Mouse (Mus musculus) heart, embryonic 16.5 days (tissue): Measurements from ENCODE around the gene 2810408A11Rik. TPM values are rescaled to one million over a fixed set of nuclear protein-coding genes. Genes with fewer than 3 reads are reported as not detected.

Experiments
- ATAC-seq: fragments of 200-750 bp; cut with Nextera tagmentation; replicated peaks from 2 replicates; pipeline ENCODE4 v1.8.0; 2017; ENCODE audit warnings: moderate number of reproducible peaks; ENCODE audit not compliant: insufficient read depth, low FRiP score; ENCODE audit errors: extremely low read depth
- H3K27ac ChIP-seq: fragments of 300-500 bp; sonication (generic); 2 replicates; pipeline ENCODE4 v1.5.1; 2014; ENCODE audit warnings: mild to moderate bottlenecking, low read length, control low read depth, moderate library complexity
- H3K27me3 ChIP-seq: fragments of 300-500 bp; sonication (generic); 2 replicates; pipeline ENCODE4 v1.6.1; 2014; ENCODE audit warnings: low read length, mixed read lengths; ENCODE audit not compliant: control insufficient read depth, insufficient read depth
- H3K36me3 ChIP-seq: fragments of 300-500 bp; sonication (generic); 2 replicates; pipeline ENCODE4 v1.6.1; 2014; ENCODE audit not compliant: control insufficient read depth, insufficient read depth
- H3K4me1 ChIP-seq: fragments of 300-500 bp; sonication (generic); 2 replicates; pipeline ENCODE4 v1.6.1; 2014; ENCODE audit warnings: low read length, mixed read lengths; ENCODE audit not compliant: control insufficient read depth, insufficient read depth
- H3K4me2 ChIP-seq: fragments of 300-500 bp; sonication (generic); 2 replicates; pipeline ENCODE4 v1.6.1; 2014; ENCODE audit warnings: low read depth, mild to moderate bottlenecking, control low read depth, low read length
- H3K4me3 ChIP-seq: fragments of 300-500 bp; sonication (generic); 2 replicates; pipeline ENCODE4 v1.5.1; 2014; ENCODE audit warnings: mild to moderate bottlenecking, control low read depth, low read length
- H3K9ac ChIP-seq: fragments of 300-500 bp; sonication (generic); 2 replicates; pipeline ENCODE4 v1.6.1; 2014; ENCODE audit warnings: low read length, control low read depth
- H3K9me3 ChIP-seq: fragments of 300-500 bp; sonication (generic); replicated peaks from 2 replicates; pipeline ENCODE4 v1.6.1; 2016; ENCODE audit warnings: low read length; ENCODE audit not compliant: control insufficient read depth
- WGBS: fragments of 180-500 bp; shearing (Covaris S2); extraction: QIAGEN DNeasy Blood & Tissue Kit; methylation state at CpG from one replicate; pipeline ENCODE4 v1.1.7; 2014; 5-methylcytosine and 5-hydroxymethylcytosine counted together
- polyA plus RNA-seq: library from polyadenylated mRNA; unstranded; fragments of >200 nt; fragmentation: Nextera tagmentation; extraction: Ambion mirVana; gene quantifications from 2 replicates; pipeline ENCODE4 v1.2.1, GENCODE M21; 2015

2810408A11Rik gene
- polyA plus RNA-seq, 1 experiment from 2014 or later: 4.1 TPM

GRCm38 (mm10) chr11:69922012-69922756, 21.4 kb upstream of the 2810408A11Rik start:
- Histone ChIP-seq H3K4me1 (peaks cover 18% of the 10 kb centered on the region), H3K9ac (peak overlapping the region; percentile 86), H3K4me3 (peak overlapping the region; percentile 74), H3K27ac (peak overlapping the region; percentile 100), H3K27me3 (no peaks in the 10 kb centered on the region), H3K9me3 (no peaks in the 10 kb centered on the region), H3K36me3 (peaks cover 18% of the 10 kb centered on the region), H3K4me2 (peak overlapping the region; percentile 88)
- no peak for ATAC-seq
- WGBS: 4% methylated on average over 12 of the region's 12 CpGs

GRCm38 (mm10) chr11:69921114-69922011, 20.6 kb upstream of the 2810408A11Rik start, which contains the start of gene Eif5a:
Gene Eif5a (minus strand): TSS chr11:69921958.
- Histone ChIP-seq H3K9me3 (no peaks in the 10 kb centered on the region), H3K9ac (peak within 1 kb of the TSS; percentile 98), H3K4me3 (peak within 1 kb of the TSS; percentile 91), H3K36me3 (peaks cover 22% of the 10 kb centered on the region), H3K27ac (peak within 1 kb of the TSS; percentile 100), H3K27me3 (no peaks in the 10 kb centered on the region), H3K4me2 (peak within 1 kb of the TSS; percentile 98), H3K4me1 (peaks cover 18% of the 10 kb centered on the region)
- peak; percentile 96 for ATAC-seq
- under 1% methylated on average over 78 of the region's 78 CpGs for WGBS

GRCm38 (mm10) chr11:69920266-69921031, 19.7 kb upstream of the 2810408A11Rik start:
- under 1% methylated on average over 62 of the region's 65 CpGs for WGBS
- H3K4me3 ChIP-seq: peak overlapping the region; percentile 91
- 0 out of 2 replicates have a peak, but pooled peaks have one; percentile 7 for ATAC-seq
- H3K4me2 ChIP-seq: peak overlapping the region; percentile 98
- peak overlapping the region; percentile 97 for H3K27ac ChIP-seq
- no peaks in the 10 kb centered on the region for H3K27me3 ChIP-seq
- H3K9ac ChIP-seq: peak overlapping the region; percentile 98
- H3K9me3 ChIP-seq: no peaks in the 10 kb centered on the region
- H3K4me1 ChIP-seq: peaks cover 27% of the 10 kb centered on the region
- H3K36me3 ChIP-seq: peaks cover 31% of the 10 kb centered on the region

GRCm38 (mm10) chr11:69919661-69920265, 19.0 kb upstream of the 2810408A11Rik start:
- Histone ChIP-seq H3K36me3 (peaks cover 32% of the 10 kb centered on the region), H3K4me2 (peak overlapping the region; percentile 98), H3K4me3 (peak overlapping the region; percentile 91), H3K9me3 (no peaks in the 10 kb centered on the region), H3K9ac (peak overlapping the region; percentile 98), H3K27ac (peak overlapping the region; percentile 97), H3K27me3 (no peaks in the 10 kb centered on the region), H3K4me1 (peaks cover 34% of the 10 kb centered on the region)
- under 1% methylated on average over 17 of the region's 17 CpGs for WGBS
- ATAC-seq: peak; percentile 11; the same call in 1 of the 2 replicates

- Histone ChIP-seq H3K4me3 (peak overlapping the region; percentile 91), H3K4me2 (peak overlapping the region; percentile 98), H3K27ac (peak overlapping the region; percentile 97), H3K27me3 (no peaks in the 10 kb centered on the region), H3K9ac (peak overlapping the region; percentile 98), H3K9me3 (no peaks in the 10 kb centered on the region), H3K36me3 (peaks cover 32% of the 10 kb centered on the region), H3K4me1 (peaks cover 39% of the 10 kb centered on the region)
- ATAC-seq: no peak
- 77% methylated on average over 9 of the region's 9 CpGs for WGBS
These were observed 18.3 kb upstream of the 2810408A11Rik start for GRCm38 (mm10) chr11:69919053-69919452.

GRCm38 (mm10) chr11:69918118-69918517, 17.3 kb upstream of the 2810408A11Rik start:
- WGBS: 76% methylated on average over 5 of the region's 5 CpGs
- ATAC-seq: no peak
- Histone ChIP-seq H3K9me3 (no peaks in the 10 kb centered on the region), H3K36me3 (peaks cover 33% of the 10 kb centered on the region), H3K27ac (no peak overlapping the region), H3K9ac (no peak overlapping the region), H3K4me2 (no peak overlapping the region), H3K27me3 (no peaks in the 10 kb centered on the region), H3K4me3 (no peak overlapping the region), H3K4me1 (peaks cover 43% of the 10 kb centered on the region)

GRCm38 (mm10) chr11:69917379-69917948, 16.7 kb upstream of the 2810408A11Rik start:
- Histone ChIP-seq H3K4me3 (no peak overlapping the region), H3K27me3 (no peaks in the 10 kb centered on the region), H3K9ac (no peak overlapping the region), H3K27ac (no peak overlapping the region), H3K4me2 (no peak overlapping the region), H3K4me1 (peaks cover 45% of the 10 kb centered on the region), H3K36me3 (peaks cover 35% of the 10 kb centered on the region), H3K9me3 (no peaks in the 10 kb centered on the region)
- WGBS: 78% methylated on average over 8 of the region's 8 CpGs
- ATAC-seq: no peak
